Comparison of ENCODE assay signal across 8 mouse cellular contexts in genomic region chr12:112113710-112114109, GRCm38 (mm10). TPM values are rescaled to one million over a fixed set of nuclear protein-coding genes. Genes with fewer than 3 reads are reported as not detected.
DNase-seq lines count a peak whose midpoint lies in the region; TF ChIP-seq lines count a peak whose summit lies in the region.

No protein-coding gene starts in this region.

- peaks cover 18% of the 10 kb centered on the region for H3K27me3 ChIP-seq in forebrain, embryonic 10.5 days (ENCODE audit: poor library complexity, severe bottlenecking)

- H3K9ac ChIP-seq in ES-E14 (ENCODE audit: insufficient read depth, low read depth, low read length, poor library complexity, severe bottlenecking) = no peak overlapping the region

- 10% methylated on average over 7 of the region's 7 CpGs for WGBS in forebrain, embryonic 10.5 days

- intact Hi-C loops in heart, postnatal 36 days (cut with DNase I) = loop anchor here (1.0 kb wide), 3 partner anchors 27 to 430 kb away; no protein-coding TSS in a partner anchor

- DNase-seq in ES-E14 (ENCODE audit: low read depth, low spot score) = peak; percentile 50
- DNase-seq in c-Kit-positive CD71-negative TER-119-negative erythroid progenitor cells, embryonic 14.5 days (ENCODE audit: low read depth) = peak; percentile 68
- peak; percentile 89 for DNase-seq in forebrain, embryonic 10.5 days (ENCODE audit: extremely low spot score, low spot score)
- DNase-seq in heart, postnatal 36 days = peak; percentile 89 to 92
- DNase-seq in layer of hippocampus, adult 9-10 months (ENCODE audit: low spot score) = peak; percentile 91
- peak; percentile 92 for DNase-seq in lung, postnatal 14 days
- DNase-seq in retina, adult 2 months (ENCODE audit: low read depth, low spot score) = peak; percentile 54
- DNase-seq in thymus, postnatal 36 days = peak; percentile 56 to 67

- no peaks in the 10 kb centered on the region for H3K9me3 ChIP-seq in ES-E14 (ENCODE audit: control insufficient read depth, insufficient read depth, low read depth, low read length)
- H3K9me3 ChIP-seq in forebrain, embryonic 10.5 days = no peaks in the 10 kb centered on the region

- peaks cover 0 to 19% of the 10 kb centered on the region in 2 experiments; a peak in 2 of 4 replicates for H3K4me1 ChIP-seq in ES-E14 (ENCODE audit: control insufficient read depth in 2 of 2, insufficient read depth in 2 of 2, low read length in 2 of 2, poor library complexity in 1 of 2)
- peaks cover 25% of the 10 kb centered on the region for H3K4me1 ChIP-seq in forebrain, embryonic 10.5 days

- in situ Hi-C loops in ES-E14 (cut with MboI; ENCODE audit: low sequenced_read_pairs in 2 of 2, unreplicated experiment in 2 of 2) = no loop called here

- H3K36me3 ChIP-seq in ES-E14 (ENCODE audit: control insufficient read depth, insufficient read depth, low read length, poor library complexity, severe bottlenecking) = no peaks in the 10 kb centered on the region
- H3K36me3 ChIP-seq in forebrain, embryonic 10.5 days (replicated peaks) = no peaks in the 10 kb centered on the region

- no peak overlapping the region for H3K4me3 ChIP-seq in ES-E14 (ENCODE audit: insufficient read depth in 1 of 2, low read depth in 1 of 2, low read length in 2 of 2, poor library complexity in 1 of 2, severe bottlenecking in 1 of 2)
- no peak overlapping the region for H3K4me3 ChIP-seq in forebrain, embryonic 10.5 days

- no peak overlapping the region for H3K27ac ChIP-seq in ES-E14 (ENCODE audit: insufficient read depth, low read depth, low read length, poor library complexity, severe bottlenecking)
- H3K27ac ChIP-seq in forebrain, embryonic 10.5 days = peak overlapping the region; percentile 70

TF ChIP-seq in ES-E14, 5 proteins besides CTCF, POLR2A, EP300 and RAD21:
- TF ChIP-seq HCFC1 (IDR thresholded peaks at IDR 0.05; ENCODE audit: borderline replicate concordance, insufficient read depth, low read length) = no peak
- TF ChIP-seq ZC3H11A (IDR thresholded peaks at IDR 0.05; ENCODE audit: borderline replicate concordance, low read depth, low read length) = no peak; the same call in 1 of the 2 replicates

RNA-seq across cellular contexts. Expression of gene Aspg, which starts 7.2 kb away (rescaled TPM):
- total RNA-seq in ES-E14 (2012; rRNA removed) = 12.8 and 36.3 TPM in 2 replicates
- polyA plus RNA-seq in forebrain, embryonic 10.5 days (2016; fragmentation: Nextera tagmentation; extraction: Ambion mirVana) = 1.3 and 2.0 TPM in 2 replicates
- total RNA-seq in heart, postnatal 36 days (2021) = under 1 TPM; 0.57 to 0.69 TPM

RNA-seq across cellular contexts. Expression of gene Kif26a, which starts 32.3 kb away (rescaled TPM):
- total RNA-seq in ES-E14 (2012; rRNA removed) = 6.1 and 6.4 TPM in 2 replicates
- 3.8 and 4.4 TPM in 2 replicates for polyA plus RNA-seq in forebrain, embryonic 10.5 days (2016; fragmentation: Nextera tagmentation; extraction: Ambion mirVana)
- total RNA-seq in heart, postnatal 36 days (2021) = 10 to 100 TPM; 13.8 to 15.5 TPM
